Mouse (Mus musculus) embryonic fibroblast, embryonic 13.5 days (primary cell): ENCODE results near the gene Rad21l.

Source experiments
- CTCF ChIP-seq: IDR thresholded peaks from 2 replicates; pipeline ENCODE4 v1.5.1; 2011; ENCODE audit warnings: mild to moderate bottlenecking, control low read depth, low read length, moderate library complexity, borderline replicate concordance; ENCODE audit not compliant: insufficient read depth
- POLR2A ChIP-seq: IDR thresholded peaks from 2 replicates; pipeline ENCODE4 v1.6.1; 2011; ENCODE audit warnings: low read depth, mild to moderate bottlenecking, control low read depth, low read length, moderate library complexity

DNA sequence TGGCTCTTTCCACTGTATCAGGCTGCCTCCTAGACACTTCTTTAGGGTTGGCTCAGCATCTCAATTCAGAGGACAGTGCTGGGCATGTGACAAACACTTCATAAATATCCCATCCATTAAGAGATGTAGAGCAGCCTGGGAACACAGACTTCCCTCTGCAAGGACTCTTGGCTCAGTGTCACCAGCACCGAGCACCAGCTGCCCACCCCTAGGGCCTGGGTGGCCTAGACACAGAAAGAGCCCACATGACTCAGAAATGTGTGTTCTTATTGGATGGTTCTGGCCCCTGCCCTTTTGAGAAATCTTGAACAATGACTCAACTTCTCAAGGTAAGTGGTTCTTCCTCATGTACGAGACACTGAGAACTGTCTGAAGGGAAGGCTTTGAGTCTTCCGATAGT is 40.3 kb downstream of the Rad21l start:
- TF ChIP-seq POLR2A (no peak), CTCF (no peak)
